Mouse (Mus musculus) forelimb bud, embryonic 11.5 days (tissue): ENCODE measurements at regions not wholly inside any gene's neighbourhood (a gene's known extent, or its start where the extent isn't known, plus 50 kb on each side); places are given as distances from the start of the nearest gene placed in this dataset.
"Not testable (repeated sequence)": the region's sequence is repeated elsewhere in the genome, so short reads cannot be mapped to it uniquely, and the experiment has no call there.

ENCODE experiments used
- DNase-seq: peaks from one replicate; pipeline ENCODE4 v3.0.0-alpha.2; 2012; ENCODE audit warnings: low read depth, low spot score

DNA sequence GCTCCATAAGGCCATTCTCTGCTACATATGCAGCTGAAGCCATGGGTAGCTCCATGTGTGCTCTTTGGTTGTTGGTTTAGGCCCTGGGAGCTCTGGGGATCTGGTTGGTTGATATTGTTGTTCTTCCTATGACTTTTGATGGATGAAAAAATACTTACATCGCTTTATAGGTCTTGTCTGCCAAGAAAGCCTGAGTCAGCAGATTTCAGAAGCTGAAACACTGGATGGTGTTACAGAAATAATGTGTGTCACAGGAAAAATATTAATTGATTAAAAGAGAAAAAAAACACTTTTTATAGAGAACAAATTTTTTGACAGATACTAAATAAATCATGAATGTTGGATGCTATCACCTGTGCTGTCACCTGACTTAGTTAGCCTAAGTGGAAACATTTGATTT lies 52.4 kb upstream of the Plxna2 start:
- no peak for DNase-seq

DNA sequence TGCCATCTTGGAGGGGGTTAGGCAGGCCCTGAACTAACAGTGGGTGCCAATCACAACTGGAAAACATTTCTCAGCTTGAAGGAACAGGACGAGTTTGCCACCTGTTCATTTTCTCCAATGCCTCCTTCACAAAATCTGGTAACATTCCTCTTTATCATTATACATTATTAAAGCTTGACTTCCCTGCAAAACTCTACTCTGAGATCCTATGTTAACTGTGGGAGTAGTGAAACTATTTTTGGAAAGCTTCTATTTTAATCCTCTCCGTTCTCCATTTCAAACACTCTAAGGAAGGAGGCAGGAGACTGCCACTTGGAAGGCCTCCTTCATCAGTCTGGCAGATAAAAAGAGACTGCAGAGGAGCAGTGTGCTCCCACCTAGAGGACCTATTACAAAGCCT lies 54.1 kb upstream of the Plxna2 start:
- DNase-seq: no peak

DNA sequence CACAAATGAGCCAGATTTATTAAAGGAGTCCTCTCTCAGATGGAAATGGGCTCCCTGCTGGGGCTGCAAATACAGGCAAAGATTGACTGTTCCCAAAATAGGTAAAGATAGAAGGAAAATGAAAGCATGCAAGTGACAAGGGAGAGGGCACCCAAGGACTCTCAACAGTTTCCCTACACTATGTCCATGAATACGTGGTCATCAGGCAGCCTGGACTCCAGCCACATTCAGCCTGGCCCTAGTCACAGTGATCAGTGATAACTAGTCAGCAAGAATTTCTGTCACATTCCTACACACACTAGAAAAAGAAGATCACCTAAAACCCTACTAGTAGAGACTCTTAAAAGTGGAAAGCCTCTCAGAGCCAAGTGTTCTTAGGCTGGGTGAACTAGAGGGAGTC lies 56.9 kb upstream of the Plxna2 start:
- DNase-seq: no peak

DNA sequence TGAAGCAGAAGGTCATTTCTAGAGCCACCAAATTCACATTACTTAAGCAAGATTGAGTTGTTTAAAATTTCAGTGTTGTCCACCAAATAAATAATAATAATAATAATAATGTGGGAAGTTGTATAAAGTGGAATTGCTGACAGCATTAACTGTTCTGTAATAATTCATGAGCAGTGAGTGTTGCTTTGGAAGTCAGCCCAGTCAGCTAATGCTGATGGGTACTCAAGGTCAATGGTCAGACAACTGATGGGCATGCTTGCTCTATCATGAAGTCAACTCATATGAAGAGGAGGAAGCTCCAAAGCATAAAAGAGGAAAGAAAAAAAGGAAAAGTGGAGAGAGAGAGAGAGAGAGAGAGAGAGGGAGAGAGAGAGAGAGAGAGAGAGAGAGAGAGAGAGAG lies 69.4 kb upstream of the Plxna2 start:
- DNase-seq: no peak

DNA sequence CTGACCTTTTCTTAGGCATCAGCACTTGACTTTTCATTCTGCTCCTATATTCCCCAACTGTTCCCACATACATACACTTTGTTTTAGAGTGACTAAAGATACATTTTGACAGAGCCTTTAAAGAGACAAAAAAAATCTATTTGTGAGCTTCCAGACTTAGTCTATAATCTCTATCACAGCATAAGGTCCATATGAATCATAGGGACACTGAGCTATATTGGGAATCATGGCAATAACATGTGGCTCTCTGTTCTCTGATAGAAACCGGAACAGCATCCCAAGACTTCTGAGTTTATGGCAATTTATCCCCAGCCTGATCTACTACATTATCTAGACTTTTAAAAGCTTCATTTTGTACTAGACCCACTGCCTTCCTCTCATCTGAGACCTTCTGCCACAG lies 69.8 kb upstream of the Plxna2 start:
- DNase-seq: no peak

DNA sequence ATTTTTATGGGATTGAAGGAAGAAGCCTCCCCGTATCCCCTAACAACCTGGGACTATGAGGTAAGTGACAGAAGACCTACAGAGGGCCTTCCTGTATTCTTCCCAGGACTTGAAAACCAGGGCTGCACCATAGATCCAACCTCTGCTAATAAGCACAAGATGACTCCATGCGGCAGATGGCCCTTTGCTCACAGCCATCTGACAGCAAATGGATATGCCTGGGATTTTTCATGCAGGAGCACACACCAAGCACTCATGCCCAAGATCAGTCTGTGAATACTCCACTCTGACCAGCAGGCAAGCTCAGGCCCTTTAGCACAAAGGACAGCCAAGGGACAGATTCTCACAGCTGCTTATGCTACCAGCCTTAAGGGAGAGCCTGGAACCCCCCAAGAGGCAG lies 77.1 kb upstream of the Plxna2 start:
- DNase-seq: no peak

DNA sequence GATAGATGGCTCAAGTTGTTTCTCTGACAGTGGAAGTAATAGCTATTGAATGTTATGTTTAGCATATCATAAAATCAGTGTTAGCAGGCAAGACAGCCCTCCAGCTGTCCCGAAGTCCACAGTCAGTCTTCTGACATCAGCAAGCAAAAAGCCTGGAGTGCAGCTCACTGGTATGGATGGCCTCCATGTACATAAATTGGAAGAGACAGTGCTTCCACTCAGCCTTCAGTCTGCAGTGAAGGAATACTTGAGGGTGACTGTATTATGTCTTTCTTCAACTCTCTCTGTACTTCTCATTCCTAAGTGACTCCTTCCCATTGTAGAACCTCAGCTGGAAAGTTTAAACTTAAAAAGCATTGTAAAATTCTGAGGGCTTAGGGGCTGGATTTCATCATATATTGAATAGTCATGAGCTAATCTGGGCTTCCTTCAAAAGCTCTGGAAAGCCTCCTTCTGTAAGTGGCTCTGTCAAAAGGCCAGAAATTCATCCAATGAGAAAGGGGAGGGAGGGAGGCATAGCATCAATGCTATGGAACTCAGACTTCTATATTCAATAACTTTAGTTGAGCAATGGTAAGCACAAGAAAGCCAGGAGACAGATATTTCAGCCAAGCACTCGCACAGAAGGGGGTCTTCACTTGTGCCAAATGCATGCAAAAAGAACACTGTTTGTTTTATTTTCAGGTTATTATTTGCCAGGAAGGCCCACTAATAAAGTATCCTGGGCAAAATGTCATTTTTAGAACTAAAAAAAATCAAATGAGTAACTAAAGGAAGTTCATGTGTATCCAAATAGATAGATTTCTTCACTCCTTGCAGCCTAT lies 90.5 kb upstream of the Plxna2 start:
- DNase-seq: no peak

DNA sequence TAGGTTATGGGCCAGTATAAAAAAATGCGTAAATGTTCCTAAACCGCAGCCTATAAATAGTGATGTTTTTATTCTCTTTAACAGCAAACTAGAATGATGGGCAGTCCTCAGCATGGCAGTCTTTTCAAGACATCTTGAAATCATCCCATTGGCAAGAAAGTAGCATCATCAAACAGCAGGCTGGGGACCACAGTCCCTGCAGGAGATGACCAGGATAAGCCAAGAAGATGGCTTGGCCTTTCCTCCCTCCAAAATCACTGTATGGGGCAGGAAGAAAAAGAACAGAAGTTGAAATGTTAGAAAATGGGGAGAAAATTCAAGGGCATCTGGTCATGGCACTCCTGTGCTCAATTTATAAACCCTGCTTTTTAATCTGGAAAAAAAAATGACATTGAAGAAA lies 93.0 kb upstream of the Plxna2 start:
- DNase-seq: no peak

DNA sequence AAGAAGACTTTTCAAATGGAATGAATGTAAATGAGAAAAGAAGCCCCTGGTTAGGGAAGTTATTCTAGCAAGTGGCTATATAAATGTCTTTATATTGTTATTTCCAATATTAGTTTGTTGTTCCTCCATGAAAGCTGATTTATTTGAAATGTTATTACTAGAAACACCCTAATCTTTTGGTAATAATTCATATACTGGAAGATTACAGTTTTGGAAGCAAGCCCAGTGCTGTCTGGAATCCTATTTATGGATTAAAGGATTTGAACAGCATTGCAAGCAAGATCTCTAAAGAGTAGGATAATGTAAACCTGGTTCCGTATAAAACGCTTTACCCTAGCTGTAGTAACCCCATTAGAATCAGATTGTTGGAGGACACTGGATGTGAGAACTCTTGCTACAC lies 96.8 kb upstream of the Plxna2 start:
- no peak for DNase-seq

DNA sequence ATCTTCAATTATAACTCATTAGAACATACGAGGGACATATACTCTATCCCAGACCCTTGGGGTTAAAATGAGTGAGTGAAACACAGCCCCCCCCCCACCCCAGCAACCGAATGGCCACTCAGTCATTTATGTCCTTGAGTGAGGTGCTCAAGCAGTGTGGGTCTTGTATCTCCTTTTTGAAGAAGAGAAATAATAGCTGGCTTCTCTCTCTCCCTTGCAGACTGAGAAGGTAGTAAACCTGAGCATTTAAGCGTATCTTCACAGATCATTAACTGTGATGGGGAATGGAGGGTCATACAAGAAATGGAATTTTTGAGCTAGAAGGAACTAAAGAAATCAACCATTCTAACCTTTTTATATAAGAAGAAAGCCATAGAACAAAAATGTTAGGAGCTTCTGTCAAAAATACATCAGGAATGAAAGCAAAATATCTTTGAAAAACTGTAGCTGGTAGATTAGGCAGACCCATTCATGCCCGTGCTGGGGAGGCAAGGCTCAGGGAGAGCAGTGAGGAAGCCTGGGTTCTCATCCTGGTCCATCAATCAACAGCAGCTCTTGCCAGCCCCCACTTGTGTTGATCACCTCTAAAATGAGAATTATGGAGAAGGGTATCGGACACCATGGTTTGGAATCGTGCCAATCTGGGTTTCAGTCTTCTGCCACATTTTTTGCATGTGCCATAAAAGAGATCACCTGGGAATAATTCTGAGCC lies 98.4 kb upstream of the Plxna2 start:
- DNase-seq: no peak

DNA sequence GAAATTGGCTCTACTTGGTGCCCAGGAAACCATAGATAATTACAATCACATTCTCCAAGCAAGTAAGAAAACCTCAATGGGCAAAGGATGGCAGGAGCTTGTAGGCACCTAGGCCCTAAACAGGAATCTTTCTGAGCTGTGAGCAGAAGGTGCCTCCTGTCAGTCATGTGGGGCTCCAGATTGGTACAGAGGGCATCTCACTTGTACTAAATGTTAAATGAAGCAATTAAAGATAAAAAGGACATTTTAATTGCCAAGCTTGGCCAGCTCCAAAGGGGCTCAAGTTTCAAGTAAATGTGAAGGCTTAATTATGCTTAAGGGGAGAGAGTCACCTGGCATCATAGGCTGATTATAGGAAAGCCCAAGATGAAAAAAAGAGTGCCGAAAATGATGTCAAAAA lies 101.9 kb upstream of the Plxna2 start:
- DNase-seq: no peak

DNA sequence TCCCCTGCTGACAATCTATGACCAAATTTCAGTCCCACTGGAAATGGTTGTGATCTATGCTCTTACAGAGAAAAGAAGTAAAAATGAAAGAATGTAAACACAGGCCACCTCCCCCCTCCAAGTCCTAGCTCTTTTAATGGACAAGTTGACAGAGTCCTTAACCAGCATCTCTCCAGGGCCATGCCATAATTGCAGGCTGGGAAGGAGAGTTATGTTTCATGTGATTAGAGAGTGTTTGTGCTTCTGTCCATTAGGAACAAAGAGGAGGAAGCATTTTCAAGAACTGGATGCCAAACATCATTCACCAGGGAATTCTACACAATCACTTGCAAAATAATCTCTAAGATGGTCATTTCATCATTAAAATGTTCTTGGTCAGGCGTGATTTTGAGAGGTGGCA lies 109.7 kb upstream of the Plxna2 start:
- no peak for DNase-seq

DNA sequence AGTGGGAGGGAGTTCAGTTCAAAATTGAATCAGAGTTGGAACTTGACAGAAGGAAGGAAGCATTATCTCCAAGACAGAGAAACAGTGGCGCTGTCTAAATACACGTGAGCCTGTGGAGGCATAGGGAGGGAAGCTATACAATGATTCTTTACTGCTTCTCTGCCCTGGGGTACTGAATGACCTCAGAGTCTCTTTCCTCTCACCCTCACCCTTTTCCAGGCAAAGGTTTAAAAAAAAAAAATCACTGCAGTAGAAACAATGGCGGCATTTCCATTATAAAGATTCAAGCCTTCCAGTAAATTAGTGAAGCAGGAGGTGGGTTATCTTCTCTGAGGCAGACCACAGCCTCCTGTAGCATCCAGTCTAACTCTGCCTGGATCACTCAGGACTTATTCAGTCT lies 112.2 kb upstream of the Plxna2 start:
- no peak for DNase-seq

DNA sequence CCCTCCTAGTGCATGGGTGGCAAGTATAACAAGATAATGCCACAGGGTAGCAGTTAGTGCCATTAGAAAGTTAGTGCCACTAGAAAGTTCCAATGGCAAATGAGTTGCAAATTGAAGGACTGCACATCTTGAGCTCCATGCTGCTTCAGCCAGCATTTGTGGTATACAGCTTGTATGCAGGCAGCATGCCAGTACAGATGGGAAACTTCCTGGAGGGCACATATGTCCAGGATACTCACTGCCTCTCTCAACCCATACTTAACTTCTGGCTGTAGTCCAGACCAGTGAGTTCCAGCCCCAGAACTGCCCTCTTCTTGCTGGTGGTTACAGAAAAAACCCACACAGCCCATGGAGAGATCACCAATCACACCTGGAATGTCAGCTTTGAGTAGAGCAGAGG lies 113.8 kb upstream of the Plxna2 start:
- no peak for DNase-seq

DNA sequence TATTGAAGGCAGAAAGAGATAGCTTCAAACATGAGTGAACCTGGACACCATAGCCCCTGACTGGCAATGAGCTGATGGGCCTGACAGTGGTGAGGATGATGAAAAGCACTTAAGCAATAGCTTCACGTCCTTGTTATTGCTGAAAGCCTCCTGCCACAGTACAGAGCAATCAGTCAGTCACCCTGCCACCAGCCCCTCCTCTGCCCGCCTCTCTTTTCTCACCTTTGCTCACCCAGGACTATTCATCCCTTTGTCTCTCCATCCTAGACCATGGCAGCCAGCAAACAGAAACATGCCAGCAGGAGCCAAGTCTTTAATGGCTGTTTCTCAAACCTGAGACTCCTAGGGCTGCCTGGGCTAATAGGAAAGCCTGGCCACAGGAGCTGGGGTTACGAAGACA lies 114.5 kb upstream of the Plxna2 start:
- no peak for DNase-seq

DNA sequence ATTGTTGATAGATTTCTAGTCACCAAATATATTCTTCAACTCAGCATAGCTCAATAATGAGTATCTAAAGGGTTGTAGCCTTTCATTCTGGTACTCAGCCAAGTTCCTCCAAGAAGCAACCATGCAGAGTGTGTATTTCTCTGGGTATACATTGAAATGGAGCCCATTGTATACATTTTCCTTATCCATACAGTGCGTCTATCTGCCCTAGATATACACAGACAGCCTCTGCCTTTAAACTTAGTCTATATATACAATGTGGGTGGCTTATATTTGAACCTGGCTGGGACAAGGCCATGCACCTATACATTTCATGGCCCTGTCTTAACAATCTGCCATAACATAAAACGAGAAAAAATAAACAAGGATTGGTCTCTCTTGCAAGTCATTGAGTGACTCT lies 121.6 kb upstream of the Plxna2 start:
- no peak for DNase-seq

DNA sequence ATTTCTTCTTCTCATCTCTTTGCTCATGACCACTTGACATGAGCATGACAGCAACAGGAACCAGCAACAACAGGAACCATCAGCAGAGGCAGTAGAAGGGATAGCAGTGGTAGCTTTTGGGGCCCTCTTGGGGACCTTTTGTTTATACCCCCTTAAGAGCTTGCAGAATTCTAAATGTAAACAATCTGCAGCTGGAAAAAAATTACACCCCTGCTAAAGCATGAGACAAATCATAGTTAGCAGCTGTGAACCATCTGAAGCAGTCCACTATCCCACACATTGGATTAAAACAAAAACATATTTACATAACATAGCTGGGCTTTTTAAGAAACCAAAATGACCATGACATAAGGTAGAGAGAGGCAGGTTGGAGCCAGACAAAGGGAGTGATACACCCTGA lies 126.9 kb upstream of the Plxna2 start:
- no peak for DNase-seq

DNA sequence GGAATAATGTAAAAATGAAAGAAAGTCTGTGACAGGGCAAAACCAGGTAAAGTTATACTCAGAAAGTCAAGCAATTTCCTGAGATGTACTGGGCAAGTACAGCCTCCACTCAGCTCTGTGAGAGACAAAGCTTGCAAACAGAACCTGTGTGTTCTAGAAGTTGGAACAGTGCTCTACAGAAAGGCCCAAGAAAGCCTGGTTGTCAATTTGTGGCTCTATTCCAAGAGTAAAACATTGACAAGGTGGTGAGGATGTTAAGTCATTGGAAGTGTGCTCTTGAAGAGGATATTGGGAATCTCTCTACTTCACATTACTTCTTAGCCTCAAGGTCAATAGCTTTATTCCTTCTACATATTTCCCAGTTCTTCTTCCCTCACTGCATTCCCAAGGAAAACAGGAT lies 129.9 kb upstream of the Plxna2 start:
- no peak for DNase-seq

DNA sequence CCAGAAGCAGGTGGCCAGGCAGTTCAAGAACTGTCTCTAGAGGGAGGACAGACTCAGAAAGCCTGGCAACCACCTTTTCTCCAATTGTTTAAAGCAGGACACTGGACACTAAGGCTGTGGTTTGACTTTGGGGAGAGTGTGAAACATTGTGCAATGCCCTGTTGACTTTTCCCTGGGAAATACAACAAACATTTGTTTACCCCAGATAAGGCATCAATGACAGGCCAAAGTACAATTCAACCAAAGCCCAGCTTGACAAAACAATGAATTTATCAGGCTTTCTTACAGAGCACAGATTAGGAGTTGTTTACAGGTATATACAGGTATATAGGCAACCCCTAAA lies 135.3 kb upstream of the Plxna2 start:
- no peak for DNase-seq

DNA sequence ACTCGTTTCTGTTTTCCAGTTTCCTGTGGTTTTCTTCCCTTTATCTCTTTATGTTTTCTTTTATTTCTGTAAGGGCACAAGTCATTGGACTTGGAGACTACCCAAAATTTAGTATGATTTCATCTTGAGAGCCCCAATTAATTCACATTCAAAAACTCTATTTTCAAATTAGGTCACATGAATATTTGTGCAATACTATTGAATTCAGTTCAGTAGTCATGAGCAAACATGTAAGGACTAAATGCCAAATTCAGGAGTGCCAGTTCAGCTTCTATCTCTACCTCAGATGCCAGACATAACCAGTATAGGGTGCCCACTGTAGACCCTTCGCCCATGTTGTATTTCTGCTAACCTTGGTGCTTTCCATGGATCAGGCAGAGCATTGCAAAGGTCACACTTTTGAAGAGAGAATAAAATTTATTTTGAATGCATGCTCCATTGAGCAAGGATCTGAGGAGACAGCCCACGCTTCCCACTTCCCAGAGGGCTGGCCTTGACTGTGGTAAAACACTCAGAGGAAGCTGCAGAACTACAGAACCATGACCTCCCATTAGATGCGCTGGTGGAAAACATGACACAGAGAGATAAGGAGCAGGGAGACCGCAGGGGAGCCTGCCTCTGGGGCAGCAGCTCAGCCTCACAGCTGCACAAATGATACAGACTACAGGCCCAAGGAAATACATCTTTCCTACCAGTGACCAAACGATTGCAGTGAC lies 135.9 kb upstream of the Plxna2 start:
- DNase-seq: no peak

DNA sequence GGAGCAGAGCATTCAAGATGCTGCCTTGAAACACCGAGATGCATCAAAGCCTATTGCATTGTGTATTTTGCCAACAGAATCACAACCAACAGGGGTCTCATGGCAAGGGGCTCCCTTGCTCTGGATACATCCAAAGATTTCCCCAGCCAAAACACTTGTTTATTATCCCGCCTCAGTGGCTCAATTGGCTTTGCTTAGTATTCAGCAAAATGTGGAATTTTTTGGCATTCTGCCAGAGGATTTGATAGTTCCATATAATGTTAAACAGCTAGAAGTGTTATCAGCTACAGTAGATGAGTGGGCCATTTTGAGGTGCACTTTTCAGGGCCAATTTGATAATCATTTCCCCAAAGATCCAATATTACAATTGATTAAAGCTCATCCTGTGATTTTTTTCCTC lies 146.7 kb upstream of the Plxna2 start:
- DNase-seq: not testable (repeated sequence)

DNA sequence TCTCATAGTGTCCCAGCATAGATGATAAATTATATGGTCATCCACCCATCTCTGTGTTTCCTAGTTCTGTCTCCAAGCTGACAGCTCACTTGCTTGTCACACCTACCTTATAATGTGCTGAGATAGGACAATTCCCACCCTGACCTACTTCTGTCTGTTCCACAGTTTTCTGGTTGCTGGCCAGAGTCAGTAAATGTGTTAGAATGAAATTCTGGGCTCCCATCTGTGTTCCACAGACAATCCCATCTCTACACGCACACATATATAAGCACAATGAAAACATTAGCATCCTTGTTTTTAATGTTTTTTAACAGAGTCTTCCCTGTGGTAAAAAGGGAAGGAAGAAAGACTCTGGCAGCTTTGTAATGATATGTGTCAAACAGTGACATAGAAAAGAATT lies 165.5 kb upstream of the Plxna2 start:
- DNase-seq: no peak

DNA sequence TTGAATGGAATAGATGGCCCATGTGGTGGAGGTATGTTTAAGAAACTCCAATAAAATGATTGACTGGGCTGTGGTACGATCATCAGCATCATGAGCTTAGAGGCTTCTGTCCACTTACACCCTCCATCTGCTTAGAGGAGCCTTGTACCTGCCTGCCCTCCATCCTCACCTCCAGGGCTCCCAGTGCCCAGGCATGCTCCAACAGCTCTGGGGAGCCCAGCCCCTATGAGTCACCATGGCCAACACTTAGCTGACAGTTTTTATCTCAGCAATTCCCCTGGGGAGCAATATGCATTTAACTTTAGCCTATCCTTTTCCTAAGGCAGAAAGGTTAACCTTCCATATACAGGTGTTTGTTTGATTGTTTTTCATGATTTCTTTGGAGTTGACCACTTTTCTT lies 174.3 kb upstream of the Plxna2 start:
- DNase-seq: no peak
